Mouse (Mus musculus) lung, postnatal 0 days (tissue): ENCODE data around the gene Clta. TPM values are rescaled to one million over a fixed set of nuclear protein-coding genes. Genes with fewer than 3 reads are reported as not detected.
A peak's percentile ranks its signal among the peaks of the same experiment; 100 is the strongest.

Experiments used
- ATAC-seq: fragments of 200-750 bp; cut with Nextera tagmentation; 2 replicates; pipeline ENCODE4 v1.8.0; 2017; ENCODE audit warnings: moderate library complexity
- DNase-seq: peaks from one replicate; pipeline ENCODE4 v3.0.0-alpha.2; 2016; ENCODE audit warnings: low spot score
- H3K27ac ChIP-seq: fragments of 300-500 bp; sonication (generic); 2 replicates; pipeline ENCODE4 v1.5.1; 2014; ENCODE audit warnings: antibody characterized with exemption, mild to moderate bottlenecking, low read length, mixed read lengths
- H3K27me3 ChIP-seq: fragments of 300-500 bp; sonication (generic); replicated peaks from 2 replicates; pipeline ENCODE4 v1.6.1; 2014; ENCODE audit warnings: low read length, mixed read lengths; ENCODE audit not compliant: insufficient read depth
- H3K36me3 ChIP-seq: fragments of 300-500 bp; sonication (generic); 2 replicates; pipeline ENCODE4 v1.6.1; 2014; ENCODE audit warnings: low read length, mixed read lengths; ENCODE audit not compliant: insufficient read depth
- H3K4me1 ChIP-seq: fragments of 300-500 bp; sonication (generic); 2 replicates; pipeline ENCODE4 v1.6.1; 2014; ENCODE audit warnings: antibody characterized with exemption, low read depth, low read length, mixed read lengths; ENCODE audit not compliant: insufficient read depth
- H3K4me2 ChIP-seq: fragments of 300-500 bp; sonication (generic); replicated peaks from 2 replicates; pipeline ENCODE4 v1.6.1; 2014; ENCODE audit warnings: low read depth, mild to moderate bottlenecking, low read length, moderate library complexity, mixed read lengths
- H3K4me3 ChIP-seq: fragments of 300-500 bp; sonication (generic); 2 replicates; pipeline ENCODE4 v1.5.1; 2014; ENCODE audit warnings: low read depth, low read length
- H3K9ac ChIP-seq: fragments of 300-500 bp; sonication (generic); replicated peaks from 2 replicates; pipeline ENCODE4 v1.6.1; 2014; ENCODE audit warnings: low read depth, mild to moderate bottlenecking
- H3K9me3 ChIP-seq: fragments of 300-500 bp; sonication (generic); 2 replicates; pipeline ENCODE4 v1.6.1; 2016; ENCODE audit warnings: low read length, mixed read lengths
- CTCF ChIP-seq: IDR thresholded peaks from 2 replicates; pipeline ENCODE4 v1.5.1; 2016; ENCODE audit warnings: antibody characterized with exemption, mild to moderate bottlenecking
- EP300 ChIP-seq: IDR thresholded peaks from 2 replicates; pipeline ENCODE4 v1.6.1; 2016; ENCODE audit warnings: antibody characterized with exemption, mild to moderate bottlenecking, control low read depth
- WGBS: fragments of 180-500 bp; shearing (Covaris S2); extraction: QIAGEN DNeasy Blood & Tissue Kit; methylation state at CpG from one replicate; pipeline ENCODE4 v1.1.7; 2014; 5-methylcytosine and 5-hydroxymethylcytosine counted together
- polyA plus RNA-seq: library from polyadenylated mRNA; unstranded; fragments of >200 nt; fragmentation: Nextera tagmentation; extraction: Ambion mirVana; gene quantifications from 2 replicates; pipeline ENCODE4 v1.2.1, GENCODE M21; 2015

Gene Clta
- polyA plus RNA-seq, 1 experiment from 2014 or later: 209 TPM

- Histone ChIP-seq H3K27me3 (no peaks in the 10 kb centered on the region), H3K27ac (peak overlapping the region; percentile 92), H3K36me3 (no peaks in the 10 kb centered on the region), H3K4me3 (peak overlapping the region; percentile 85; the same call in 1 of the 2 replicates), H3K4me2 (peak overlapping the region; percentile 97; the same call in 1 of the 2 replicates), H3K9me3 (no peaks in the 10 kb centered on the region), H3K9ac (0 out of 2 replicates have a peak overlapping the region, but pooled peaks have one; percentile 77), H3K4me1 (peaks cover 9% of the 10 kb centered on the region; the same call in 1 of the 2 replicates)
- TF ChIP-seq CTCF (no peak), EP300 (no peak)
- WGBS: 67% methylated on average over 4 of the region's 4 CpGs
- DNase-seq (no peak), ATAC-seq (no peak)
These were observed 66.4 kb downstream of the Clta start for GRCm38 (mm10) chr4:44070641-44071040.

- H3K9me3 ChIP-seq: no peaks in the 10 kb centered on the region
- no peaks in the 10 kb centered on the region for H3K27me3 ChIP-seq
- DNase-seq (no peak), ATAC-seq (peak; percentile 3; the same call in 1 of the 2 replicates)
- peak overlapping the region; percentile 97 for H3K4me2 ChIP-seq
- peak overlapping the region; percentile 92 for H3K27ac ChIP-seq
- H3K4me1 ChIP-seq: peaks cover 6% of the 10 kb centered on the region; the same call in 1 of the 2 replicates
- no peaks in the 10 kb centered on the region for H3K36me3 ChIP-seq
- TF ChIP-seq EP300: no peak
- TF ChIP-seq CTCF: no peak
- 2% methylated on average over 11 of the region's 11 CpGs for WGBS
- peak overlapping the region; percentile 85 for H3K4me3 ChIP-seq
- H3K9ac ChIP-seq: peak overlapping the region; percentile 77
These were observed 67.5 kb downstream of the Clta start for GRCm38 (mm10) chr4:44071741-44072145.

- no peaks in the 10 kb centered on the region for H3K9me3 ChIP-seq
- no peak for TF ChIP-seq CTCF
- no peak for TF ChIP-seq EP300
- WGBS: under 1% methylated on average over 63 of the region's 70 CpGs
These were observed 68.1 kb downstream of the Clta start for GRCm38 (mm10) chr4:44072146-44072872.

GRCm38 (mm10) chr4:44072873-44073441 lies 68.7 kb downstream of the Clta start:
- WGBS: 11% methylated on average over 9 of the region's 9 CpGs
- H3K4me3 ChIP-seq: peak overlapping the region; percentile 85
- H3K9me3 ChIP-seq: no peaks in the 10 kb centered on the region
- no peaks in the 10 kb centered on the region; the same call in 1 of the 2 replicates for H3K4me1 ChIP-seq
- peak overlapping the region; percentile 92 for H3K27ac ChIP-seq
- H3K36me3 ChIP-seq: no peaks in the 10 kb centered on the region
- H3K9ac ChIP-seq: peak overlapping the region; percentile 77
- ATAC-seq (peak; percentile 54), DNase-seq (no peak)
- TF ChIP-seq CTCF (no peak), EP300 (no peak)
- peak overlapping the region; percentile 97 for H3K4me2 ChIP-seq
- H3K27me3 ChIP-seq: no peaks in the 10 kb centered on the region

More at GRCm38 (mm10) chr4:44072146-44072872, 68.1 kb downstream of the Clta start:
- Histone ChIP-seq H3K4me2 (peak overlapping the region; percentile 97), H3K4me3 (peak overlapping the region; percentile 85), H3K36me3 (no peaks in the 10 kb centered on the region), H3K27ac (peak overlapping the region; percentile 92), H3K27me3 (no peaks in the 10 kb centered on the region), H3K9ac (peak overlapping the region; percentile 77), H3K4me1 (peaks cover under 1% of the 10 kb centered on the region; the same call in 1 of the 2 replicates)
- ATAC-seq: peak; percentile 97
- DNase-seq: peak; percentile 94

GRCm38 (mm10) chr4:44073799-44074198 lies 69.5 kb downstream of the Clta start:
- Histone ChIP-seq H3K9me3 (no peaks in the 10 kb centered on the region), H3K4me1 (no peaks in the 10 kb centered on the region; the same call in 1 of the 2 replicates), H3K27ac (no peak overlapping the region), H3K9ac (no peak overlapping the region), H3K36me3 (no peaks in the 10 kb centered on the region), H3K4me3 (no peak overlapping the region), H3K4me2 (no peak overlapping the region), H3K27me3 (no peaks in the 10 kb centered on the region)
- TF ChIP-seq CTCF (no peak), EP300 (no peak)
- DNase-seq: no peak
- WGBS: 78% methylated on average over 3 of the region's 3 CpGs
- no peak for ATAC-seq

GRCm38 (mm10) chr4:44074422-44074821 lies 70.2 kb downstream of the Clta start:
- no peak overlapping the region for H3K27ac ChIP-seq
- TF ChIP-seq CTCF (no peak), EP300 (no peak)
- no peak overlapping the region for H3K9ac ChIP-seq
- 69% methylated on average over 4 of the region's 4 CpGs for WGBS
- no peaks in the 10 kb centered on the region for H3K9me3 ChIP-seq
- no peak for DNase-seq
- H3K4me3 ChIP-seq: no peak overlapping the region
- H3K4me2 ChIP-seq: no peak overlapping the region
- no peaks in the 10 kb centered on the region for H3K27me3 ChIP-seq
- H3K4me1 ChIP-seq: no peaks in the 10 kb centered on the region; the same call in 1 of the 2 replicates
- H3K36me3 ChIP-seq: no peaks in the 10 kb centered on the region
- ATAC-seq: no peak
